Comparison of ENCODE assay signal across 13 mouse cellular contexts in the genomic region with DNA sequence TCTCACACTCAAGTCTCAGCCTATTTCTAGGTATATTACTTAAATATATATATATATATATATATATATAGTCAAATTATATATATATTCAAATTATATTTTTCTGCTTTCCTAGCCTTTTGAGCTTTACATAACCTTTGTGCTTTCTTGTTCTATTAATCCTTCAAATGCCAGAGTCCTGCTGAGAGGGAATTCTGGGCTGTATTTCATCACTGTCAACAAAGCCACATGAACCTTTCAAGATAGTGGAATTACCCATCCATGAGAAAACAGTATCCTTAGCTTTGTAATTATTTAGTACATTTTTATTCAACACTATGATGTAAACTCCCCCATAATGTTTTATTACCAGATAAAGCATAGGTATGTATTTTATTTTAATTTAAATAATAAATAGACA.
"Had no signal": no experiment of that assay in that cellular context is flagged by ENCODE, and none has a peak within 500 bp of the region (broad histone marks: within the 10 kb centered on the region; RNA-seq: fewer than 3 reads in every experiment).

No protein-coding gene starts in this region.

- DNase-seq: gastrocnemius, postnatal 10 days; gastrocnemius, postnatal 25 days; heart, adult 18-20 months; heart, postnatal 10 days; heart, postnatal 4 days; kidney, adult 18-20 months; kidney, adult 8-10 months; kidney, postnatal 10 days; kidney, postnatal 25 days; kidney, postnatal 4 days; liver; liver, embryonic 13.5 days; liver, postnatal 0 days had no signal
